Mouse (Mus musculus): ENCODE data around the gene Uqcr10.

DNA sequence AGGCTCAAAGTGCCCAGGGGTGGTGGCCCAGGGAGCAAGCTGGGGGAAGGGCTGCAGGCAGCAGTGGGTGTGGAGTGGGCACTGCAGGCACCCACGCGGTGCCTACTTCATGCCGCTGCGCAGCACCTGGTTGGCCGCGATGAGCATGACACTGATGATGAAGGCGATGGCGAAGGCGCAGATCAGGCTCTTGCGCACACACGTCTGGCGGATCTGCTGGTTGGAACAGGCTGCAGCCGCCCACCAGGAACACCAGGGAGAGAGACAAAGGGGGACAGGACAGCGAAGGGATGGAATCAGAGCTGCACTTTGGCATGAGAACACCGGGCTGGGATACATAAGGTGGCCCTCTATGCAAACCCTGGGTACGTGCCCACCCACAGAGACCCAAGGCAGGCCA is 34.6 kb upstream of the Uqcr10 start:
- TF ChIP-seq CTCF (IDR thresholded peaks at IDR 0.05; ENCODE audit: extremely low read depth, insufficient read length, insufficient replicate concordance, low read depth, low read length) (no peak), POLR2A (IDR thresholded peaks at IDR 0.05; ENCODE audit: low read depth, low read length) (no peak)
